8 mouse cellular contexts compared by ENCODE assay signal in genomic region chrX:7416178-7416871, GRCm38 (mm10). TPM values are rescaled to one million over a fixed set of nuclear protein-coding genes. Genes with fewer than 3 reads are reported as not detected.
DNase-seq lines count a peak whose midpoint lies in the region; ATAC-seq and TF ChIP-seq lines count a peak whose summit lies in the region.

No protein-coding gene starts in this region.

- no peaks in the 10 kb centered on the region for H3K9me3 ChIP-seq in embryonic facial prominence, embryonic 11.5 days (replicated peaks; ENCODE audit: control insufficient read depth, low read length)
- no peaks in the 10 kb centered on the region for H3K9me3 ChIP-seq in heart, embryonic 10.5 days
- no peaks in the 10 kb centered on the region for H3K9me3 ChIP-seq in stomach, postnatal 0 days (ENCODE audit: control insufficient read depth, low read length)

- TF ChIP-seq CTCF in stomach, postnatal 0 days (IDR thresholded peaks at IDR 0.05; ENCODE audit: low read depth): no peak

- 71% methylated on average over 12 of the region's 12 CpGs for WGBS in embryonic facial prominence, embryonic 11.5 days
- WGBS in heart, embryonic 10.5 days: 38% methylated on average over 12 of the region's 12 CpGs
- WGBS in stomach, postnatal 0 days: 46% methylated on average over 12 of the region's 12 CpGs

- H3K4me2 ChIP-seq in embryonic facial prominence, embryonic 11.5 days (ENCODE audit: low read depth, low read length): no peak overlapping the region
- no peak overlapping the region for H3K4me2 ChIP-seq in stomach, postnatal 0 days (replicated peaks; ENCODE audit: low read depth)

- no peaks in the 10 kb centered on the region for H3K4me1 ChIP-seq in embryonic facial prominence, embryonic 11.5 days (ENCODE audit: control insufficient read depth, insufficient read depth, low read length)
- H3K4me1 ChIP-seq in heart, embryonic 10.5 days: 0 out of 2 replicates have a peak, but pooled peaks cover 5% of the 10 kb centered on the region
- H3K4me1 ChIP-seq in stomach, postnatal 0 days (replicated peaks; ENCODE audit: control insufficient read depth, insufficient read depth): no peaks in the 10 kb centered on the region

- ATAC-seq in embryonic facial prominence, embryonic 11.5 days (replicated peaks; ENCODE audit: insufficient number of reproducible peaks, low FRiP score, low TSS enrichment, low read depth): no peak
- ATAC-seq in stomach, postnatal 0 days (ENCODE audit: low FRiP score, low TSS enrichment): 0 out of 2 replicates have a peak, but pooled peaks have one; percentile 29

- no peak overlapping the region for H3K9ac ChIP-seq in embryonic facial prominence, embryonic 11.5 days (replicated peaks; ENCODE audit: low read length)
- H3K9ac ChIP-seq in stomach, postnatal 0 days (ENCODE audit: low read length): no peak overlapping the region

- H3K27ac ChIP-seq in embryonic facial prominence, embryonic 11.5 days (replicated peaks; ENCODE audit: low read depth, low read length): no peak overlapping the region
- H3K27ac ChIP-seq in heart, embryonic 10.5 days: 0 out of 2 replicates have a peak overlapping the region, but pooled peaks have one; percentile 22
- no peak overlapping the region for H3K27ac ChIP-seq in stomach, postnatal 0 days (replicated peaks)

- no peak for TF ChIP-seq EP300 in stomach, postnatal 0 days (optimal IDR thresholded peaks at IDR 0.05)

- peak; percentile 76 for DNase-seq in MN1 (ENCODE audit: low spot score)
- DNase-seq in embryonic facial prominence, embryonic 11.5 days (ENCODE audit: low spot score): peak; percentile 27
- DNase-seq in heart, embryonic 10.5 days (ENCODE audit: low spot score): peak; percentile 79
- DNase-seq in layer of hippocampus, adult 9-11 months: peak; percentile 89
- peak; percentile 45 to 75 for DNase-seq in lung, postnatal 4 days
- DNase-seq in stomach, postnatal 0 days (ENCODE audit: low spot score): peak; percentile 24
- no peak for DNase-seq in urinary bladder, postnatal 25 days (ENCODE audit: low spot score)
- no peak for DNase-seq in cerebellum, adult 8-10 months

- H3K36me3 ChIP-seq in embryonic facial prominence, embryonic 11.5 days (replicated peaks; ENCODE audit: control insufficient read depth, insufficient read depth, low read depth, low read length): no peaks in the 10 kb centered on the region
- no peaks in the 10 kb centered on the region for H3K36me3 ChIP-seq in heart, embryonic 10.5 days
- no peaks in the 10 kb centered on the region for H3K36me3 ChIP-seq in stomach, postnatal 0 days (ENCODE audit: control insufficient read depth, insufficient read depth, low read length)

- no peak overlapping the region for H3K4me3 ChIP-seq in embryonic facial prominence, embryonic 11.5 days (ENCODE audit: low read depth, low read length)
- no peak overlapping the region for H3K4me3 ChIP-seq in heart, embryonic 10.5 days
- H3K4me3 ChIP-seq in stomach, postnatal 0 days (ENCODE audit: low read depth, low read length): no peak overlapping the region

- H3K27me3 ChIP-seq in embryonic facial prominence, embryonic 11.5 days (ENCODE audit: control insufficient read depth, insufficient read depth, low read length): no peaks in the 10 kb centered on the region
- H3K27me3 ChIP-seq in heart, embryonic 10.5 days (ENCODE audit: insufficient read depth, poor library complexity, severe bottlenecking): no peaks in the 10 kb centered on the region
- no peaks in the 10 kb centered on the region for H3K27me3 ChIP-seq in stomach, postnatal 0 days (ENCODE audit: control insufficient read depth, insufficient read depth, low read length)

RNA-seq across cellular contexts. Expression of gene Usp27x, which starts 40.7 kb away (rescaled TPM):
- 0.54 and 0.74 TPM in 2 replicates for polyA plus RNA-seq in embryonic facial prominence, embryonic 11.5 days (2014; fragmentation: Nextera tagmentation; extraction: Ambion mirVana)
- 0.33 and 0.98 TPM in 2 replicates for polyA plus RNA-seq in heart, embryonic 10.5 days (2016; fragmentation: Nextera tagmentation; extraction: Ambion mirVana)
- 0.41 and 0.46 TPM in 2 replicates for polyA plus RNA-seq in stomach, postnatal 0 days (2015; fragmentation: Nextera tagmentation; extraction: Ambion mirVana)

Comparison
In these comparisons a context has a peak if more than half of its experiments do, and no peak if none do; other contexts are left out.
1. DNase-seq: peak in MN1 (single experiment), embryonic facial prominence, embryonic 11.5 days (single experiment), heart, embryonic 10.5 days (single experiment), layer of hippocampus, adult 9-11 months (single experiment), lung, postnatal 4 days (2 of 2) and stomach, postnatal 0 days (single experiment); none in urinary bladder, postnatal 25 days (single experiment) and cerebellum, adult 8-10 months (single experiment).